Mouse (Mus musculus) heart, embryonic 14.5 days (tissue): ENCODE results near the gene Olfr108. TPM values are rescaled to one million over a fixed set of nuclear protein-coding genes. Genes with fewer than 3 reads are reported as not detected.

Source experiments
- ATAC-seq: fragments of 200-750 bp; cut with Nextera tagmentation; 2 replicates; pipeline ENCODE4 v1.8.0; 2017; ENCODE audit warnings: low read depth, moderate TSS enrichment; ENCODE audit not compliant: insufficient number of reproducible peaks, insufficient read depth, low FRiP score
- H3K27ac ChIP-seq, 2 experiments: fragments of 200-500 bp in 1 of 2; fragments of 300-500 bp in 1 of 2; sonication (generic) in 1 of 2; replicated peaks in 1 of 2; 2 replicates each; pipeline ENCODE4 v1.5.1; 2012 to 2014; ENCODE audit warnings: low read depth in 2 of 2, low read length in 2 of 2, control low read depth in 1 of 2, mild to moderate bottlenecking in 1 of 2, mixed read lengths in 1 of 2; ENCODE audit not compliant: control insufficient read depth in 1 of 2, insufficient read depth in 1 of 2
- H3K27me3 ChIP-seq: fragments of 300-500 bp; sonication (generic); 2 replicates; pipeline ENCODE4 v1.6.1; 2014; ENCODE audit warnings: mild to moderate bottlenecking, low read length, control low read depth; ENCODE audit not compliant: control insufficient read depth, insufficient read depth
- H3K36me3 ChIP-seq: fragments of 300-500 bp; sonication (generic); 2 replicates; pipeline ENCODE4 v1.6.1; 2014; ENCODE audit warnings: mild to moderate bottlenecking, control low read depth, low read length, mixed read lengths; ENCODE audit not compliant: control insufficient read depth, insufficient read depth
- H3K4me1 ChIP-seq, 2 experiments: fragments of 200-500 bp in 1 of 2; fragments of 300-500 bp in 1 of 2; sonication (generic) in 1 of 2; 2 replicates each; pipeline ENCODE4 v1.6.1; 2012 to 2014; ENCODE audit warnings: low read length in 2 of 2, control low read depth in 1 of 2, mixed read lengths in 1 of 2; ENCODE audit not compliant: control insufficient read depth in 2 of 2, insufficient read depth in 2 of 2
- H3K4me2 ChIP-seq: fragments of 300-500 bp; sonication (generic); 2 replicates; pipeline ENCODE4 v1.6.1; 2014; ENCODE audit warnings: mild to moderate bottlenecking, low read length
- H3K4me3 ChIP-seq, 2 experiments: fragments of 200-500 bp in 1 of 2; fragments of 300-500 bp in 1 of 2; sonication (generic) in 1 of 2; 2 replicates each; pipeline ENCODE4 v1.5.1; 2012 to 2014; ENCODE audit warnings: low read length in 2 of 2, mild to moderate bottlenecking in 2 of 2, control low read depth in 1 of 2, low read depth in 1 of 2, moderate library complexity in 1 of 2; ENCODE audit not compliant: control insufficient read depth in 1 of 2, insufficient read depth in 1 of 2
- H3K9ac ChIP-seq: fragments of 300-500 bp; sonication (generic); 2 replicates; pipeline ENCODE4 v1.6.1; 2014; ENCODE audit warnings: mild to moderate bottlenecking, low read length
- H3K9me3 ChIP-seq: fragments of 300-500 bp; sonication (generic); 2 replicates; pipeline ENCODE4 v1.6.1; 2016; ENCODE audit warnings: low read length, control low read depth; ENCODE audit not compliant: control insufficient read depth
- WGBS: fragments of 180-500 bp; shearing (Covaris S2); extraction: QIAGEN DNeasy Blood & Tissue Kit; methylation state at CpG from one replicate; pipeline ENCODE4 v1.1.7; 2014; 5-methylcytosine and 5-hydroxymethylcytosine counted together
- polyA plus RNA-seq: library from polyadenylated mRNA; unstranded; fragments of >200 nt; fragmentation: Nextera tagmentation; extraction: Ambion mirVana; gene quantifications from 2 replicates; pipeline ENCODE4 v1.2.1, GENCODE M21; 2014

Olfr108 gene
- not detected in 2 replicates for polyA plus RNA-seq

DNA sequence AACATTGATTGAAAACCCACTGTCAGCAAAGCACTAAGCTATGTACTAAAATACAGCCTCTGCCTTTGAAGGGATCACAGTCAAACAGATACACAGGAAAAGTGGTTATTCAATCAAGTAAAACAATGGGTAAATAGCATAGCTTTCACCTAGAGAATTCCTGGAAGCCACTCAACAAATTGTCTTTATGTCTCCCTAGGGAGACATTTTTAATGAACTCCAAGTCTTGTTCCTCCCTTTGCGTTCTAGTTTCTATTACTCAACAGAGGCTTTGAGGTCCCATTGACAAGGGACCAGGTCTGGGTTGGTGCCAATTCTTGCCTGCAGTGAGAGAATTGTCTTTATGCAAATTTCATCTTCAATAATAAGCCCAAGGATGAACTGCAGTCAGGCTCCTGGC, at the start of gene Olfr108:
Gene Olfr108 (plus strand): TSS at position 301 of the 400 bp plus-strand sequence.
- Histone ChIP-seq H3K9ac (no peak within 1 kb of the TSS), H3K4me1 (no peaks in the 10 kb centered on the region), H3K4me3 (no peak within 1 kb of the TSS), H3K36me3 (no peaks in the 10 kb centered on the region), H3K4me2 (no peak within 1 kb of the TSS), H3K27me3 (no peaks in the 10 kb centered on the region), H3K9me3 (no peaks in the 10 kb centered on the region), H3K27ac (no peak within 1 kb of the TSS)
- WGBS = 89% methylated on average over 1 of the region's 1 CpGs
- no peak for ATAC-seq

DNA sequence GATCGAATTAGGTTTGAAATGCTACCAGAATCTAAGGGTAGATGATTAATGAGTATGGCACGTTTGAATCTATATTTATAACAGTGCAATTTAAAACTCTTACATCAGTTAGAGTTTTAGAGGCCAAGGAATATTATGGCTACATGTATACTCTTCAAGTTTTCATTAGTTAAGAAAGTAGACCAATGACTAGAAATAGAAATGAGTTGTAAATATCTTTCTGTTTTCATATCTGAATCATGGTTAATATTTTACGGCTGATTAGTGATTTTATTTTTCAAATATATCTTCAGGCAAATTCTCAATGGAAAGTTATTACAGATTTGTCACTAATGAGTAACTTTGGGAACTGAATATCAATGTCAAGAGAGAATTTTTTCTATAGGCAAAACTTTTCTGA, 46.4 kb upstream of the Olfr108 start, which contains the start of gene Olfr107:
Gene Olfr107 (plus strand): TSS at position 301 of the 400 bp plus-strand sequence.
- Histone ChIP-seq H3K4me2 (no peak within 1 kb of the TSS), H3K4me3 (no peak within 1 kb of the TSS), H3K9me3 (no peaks in the 10 kb centered on the region), H3K27me3 (no peaks in the 10 kb centered on the region), H3K36me3 (no peaks in the 10 kb centered on the region), H3K27ac (no peak within 1 kb of the TSS), H3K9ac (no peak within 1 kb of the TSS), H3K4me1 (no peaks in the 10 kb centered on the region)
- ATAC-seq = no peak
- 59% methylated on average over 3 of the region's 3 CpGs for WGBS

GRCm38 (mm10) chr17:37413380-37413779, 31.9 kb upstream of the Olfr108 start:
- ATAC-seq = no peak
- Histone ChIP-seq H3K9ac (no peak overlapping the region), H3K4me1 (no peaks in the 10 kb centered on the region), H3K27ac (no peak overlapping the region), H3K27me3 (no peaks in the 10 kb centered on the region), H3K4me2 (no peak overlapping the region), H3K4me3 (no peak overlapping the region), H3K36me3 (no peaks in the 10 kb centered on the region), H3K9me3 (no peaks in the 10 kb centered on the region)

GRCm38 (mm10) chr17:37458616-37459015, 13.3 kb downstream of the Olfr108 start, which contains the start of gene Olfr109:
Olfr109 (plus strand) TSS chr17:37458916.
- Histone ChIP-seq H3K4me1 (no peaks in the 10 kb centered on the region), H3K27ac (no peak within 1 kb of the TSS), H3K4me3 (no peak within 1 kb of the TSS), H3K9me3 (0 out of 2 replicates have a peak, but pooled peaks cover 3% of the 10 kb centered on the region), H3K4me2 (no peak within 1 kb of the TSS), H3K36me3 (no peaks in the 10 kb centered on the region), H3K9ac (no peak within 1 kb of the TSS), H3K27me3 (no peaks in the 10 kb centered on the region)
- 78% methylated on average over 1 of the region's 1 CpGs for WGBS
- ATAC-seq = no peak

DNA sequence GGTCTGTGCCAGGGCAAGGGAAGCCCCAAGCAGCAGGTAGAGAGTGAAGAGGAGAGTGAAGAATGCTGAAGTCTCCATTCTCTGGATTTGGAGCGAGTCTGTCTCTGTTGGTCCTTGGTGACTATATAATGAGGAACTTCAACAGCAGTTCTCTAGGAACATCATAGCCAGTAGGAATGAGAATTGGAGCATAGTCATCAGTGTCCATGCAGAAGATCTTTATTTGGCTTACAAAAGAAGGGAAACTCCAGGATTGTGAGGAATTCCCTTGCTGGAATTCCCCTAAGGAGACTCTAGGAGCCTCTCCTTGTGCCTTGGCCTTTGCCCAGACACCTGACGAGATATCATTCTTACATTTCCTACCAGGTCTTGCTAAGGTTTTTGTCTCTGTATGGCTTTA, 38.2 kb downstream of the Olfr108 start, which contains the start of gene H2-M2:
Gene H2-M2 (minus strand): TSS at position 101 of the 400 bp plus-strand sequence.
- no peak for ATAC-seq
- 64% methylated on average over 2 of the region's 2 CpGs for WGBS

GRCm38 (mm10) chr17:37491930-37492518, 46.7 kb downstream of the Olfr108 start, which contains the start of gene Olfr110:
Olfr110 (plus strand) TSS chr17:37492468.
- Histone ChIP-seq H3K4me1 (no peaks in the 10 kb centered on the region), H3K4me3 (no peak within 1 kb of the TSS), H3K36me3 (no peaks in the 10 kb centered on the region), H3K27me3 (no peaks in the 10 kb centered on the region), H3K9me3 (no peaks in the 10 kb centered on the region), H3K4me2 (no peak within 1 kb of the TSS), H3K27ac (no peak within 1 kb of the TSS), H3K9ac (no peak within 1 kb of the TSS)
- ATAC-seq = no peak
- 44% methylated on average over 1 of the region's 1 CpGs for WGBS

More for the DNA sequence above, 38.2 kb downstream of the Olfr108 start, which contains the start of gene H2-M2:
- Histone ChIP-seq H3K27me3 (no peaks in the 10 kb centered on the region), H3K27ac (no peak within 1 kb of the TSS), H3K4me3 (no peak within 1 kb of the TSS), H3K9me3 (0 out of 2 replicates have a peak, but pooled peaks cover 8% of the 10 kb centered on the region), H3K36me3 (no peaks in the 10 kb centered on the region), H3K9ac (no peak within 1 kb of the TSS), H3K4me2 (no peak within 1 kb of the TSS), H3K4me1 (no peaks in the 10 kb centered on the region)
